In the genomic region with DNA sequence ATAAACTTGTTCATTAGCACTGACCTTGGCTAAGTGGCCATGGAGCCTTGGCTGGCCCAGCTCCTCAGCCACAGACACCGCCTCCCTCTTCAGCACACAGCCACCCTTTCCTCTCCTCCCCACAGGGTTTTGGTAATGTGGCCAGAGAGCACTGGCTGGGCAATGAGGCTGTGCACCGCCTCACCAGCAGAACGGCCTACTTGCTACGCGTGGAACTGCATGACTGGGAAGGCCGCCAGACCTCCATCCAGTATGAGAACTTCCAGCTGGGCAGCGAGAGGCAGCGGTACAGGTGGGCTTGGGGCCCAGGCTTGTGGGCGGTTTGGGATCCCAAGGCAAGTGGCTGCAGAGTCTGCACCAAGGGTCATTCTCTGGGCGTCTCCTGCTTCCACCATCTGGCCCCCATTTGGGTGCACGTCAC, we compare ENCODE assay signal across 7 mouse cellular contexts. TPM values are rescaled to one million over a fixed set of nuclear protein-coding genes. Genes with fewer than 3 reads are reported as not detected.
DNase-seq lines count a peak whose midpoint lies in the region; ATAC-seq lines count a peak whose summit lies in the region.

No protein-coding gene starts in this region.

- peak; percentile 40 for DNase-seq in retina, postnatal 1 day
- no peak for DNase-seq in retina, embryonic 14.5 days (ENCODE audit: low spot score)
- peak; percentile 76 to 84 for DNase-seq in cerebellum, postnatal 10 days
- DNase-seq in heart, postnatal 36 days: peak; percentile 69 to 76
- DNase-seq in skeletal muscle tissue, adult 2 months (ENCODE audit: low read depth, low spot score): peak; percentile 53
- no peak for DNase-seq in adrenal gland, postnatal 4 days (ENCODE audit: low spot score in 2 of 2)

- ATAC-seq in granulocyte monocyte progenitor cell, adult 5-6 weeks (replicated peaks; ENCODE audit: poor library complexity, severe bottlenecking): no peak

- intact Hi-C loops in heart, postnatal 36 days (cut with DNase I): no loop called here

RNA-seq across cellular contexts. Expression of a gene that starts 27.8 kb away (rescaled TPM):
- total RNA-seq in heart, postnatal 36 days (2021): under 1 TPM; 0.19 to 0.22 TPM
- total RNA-seq in granulocyte monocyte progenitor cell, adult 5-6 weeks (2014; fragmentation: Nextera tagmentation): not detected in 2 replicates
- not detected in 2 replicates for total RNA-seq in granulocyte monocyte progenitor cell, adult 5-6 weeks (2017)
- under 1 TPM; 0.48 to 0.62 TPM for total RNA-seq in adrenal gland, postnatal 4 days (2021)

RNA-seq across cellular contexts. Expression of a gene that starts 41.2 kb away (rescaled TPM):
- total RNA-seq in heart, postnatal 36 days (2021): 1 to 10 TPM; 3.4 to 5.7 TPM
- total RNA-seq in granulocyte monocyte progenitor cell, adult 5-6 weeks (2014; fragmentation: Nextera tagmentation): 14.9 and 17.6 TPM in 2 replicates
- 3.8 and 8.8 TPM in 2 replicates for total RNA-seq in granulocyte monocyte progenitor cell, adult 5-6 weeks (2017)
- total RNA-seq in adrenal gland, postnatal 4 days (2021): 10 to 100 TPM; 13.1 to 13.4 TPM

RNA-seq across cellular contexts. Expression of a gene that starts 57.5 kb away (rescaled TPM):
- 1 to 10 TPM; 1.2 to 2.4 TPM for total RNA-seq in heart, postnatal 36 days (2021)
- not detected in 2 replicates for total RNA-seq in granulocyte monocyte progenitor cell, adult 5-6 weeks (2014; fragmentation: Nextera tagmentation)
- not detected in 2 replicates for total RNA-seq in granulocyte monocyte progenitor cell, adult 5-6 weeks (2017)
- total RNA-seq in adrenal gland, postnatal 4 days (2021): 1 to 10 TPM; 2.4 to 6.2 TPM

Comparison
In these comparisons a context has a peak if more than half of its experiments do, and no peak if none do; other contexts are left out.
1. DNase-seq: peak in retina, postnatal 1 day (single experiment), cerebellum, postnatal 10 days (2 of 2), heart, postnatal 36 days (2 of 2) and skeletal muscle tissue, adult 2 months (single experiment); none in retina, embryonic 14.5 days (single experiment) and adrenal gland, postnatal 4 days (0 of 2).